33 mouse cellular contexts compared by ENCODE assay signal in the genomic region with DNA sequence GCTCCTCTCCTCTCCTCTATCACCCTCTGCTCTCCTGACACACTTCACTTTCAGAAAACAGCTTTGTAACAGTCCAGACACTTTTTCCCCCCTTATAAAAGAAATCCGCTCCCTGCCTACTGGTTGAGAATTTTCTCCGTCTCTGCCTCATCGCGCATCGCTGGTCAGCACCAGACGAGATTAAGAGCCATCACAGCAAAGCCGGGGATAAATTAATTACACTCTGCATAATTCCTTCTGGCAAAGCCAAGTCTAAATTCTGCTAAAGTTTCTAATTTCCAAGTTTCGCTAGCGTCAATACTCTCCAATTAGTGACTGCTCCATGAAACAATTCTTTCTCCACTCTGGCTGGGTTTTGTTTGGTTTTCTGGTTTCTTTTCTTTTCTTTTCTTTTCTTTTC. TPM values are rescaled to one million over a fixed set of nuclear protein-coding genes. Genes with fewer than 3 reads are reported as not detected.
DNase-seq lines count a peak whose midpoint lies in the region; ATAC-seq and TF ChIP-seq lines count a peak whose summit lies in the region.
"Had no signal": no experiment of that assay in that cellular context is flagged by ENCODE, and none has a peak within 500 bp of the region (broad histone marks: within the 10 kb centered on the region; RNA-seq: fewer than 3 reads in every experiment).

No protein-coding gene starts in this region.

- peak overlapping the region; percentile 47 for H3K27ac ChIP-seq in forebrain, embryonic 12.5 days
- H3K27ac ChIP-seq in forebrain, postnatal 0 days (ENCODE audit: low read depth, low read length), result no peak overlapping the region
- H3K27ac ChIP-seq in midbrain, embryonic 11.5 days (ENCODE audit: low read depth, low read length), result no peak overlapping the region
- H3K27ac ChIP-seq in midbrain, embryonic 14.5 days (replicated peaks; ENCODE audit: low read depth, low read length), result no peak overlapping the region
- peak overlapping the region; percentile 37 for H3K27ac ChIP-seq in forebrain, embryonic 13.5 days
- no peak overlapping the region for H3K27ac ChIP-seq in intestine, embryonic 15.5 days
- H3K27ac ChIP-seq: heart, adult 2 months; heart, embryonic 10.5 days; heart, embryonic 13.5 days; hindbrain, embryonic 14.5 days; hindbrain, postnatal 0 days had no signal

- ATAC-seq in forebrain, embryonic 12.5 days (ENCODE audit: low FRiP score), result no peak
- no peak for ATAC-seq in forebrain, postnatal 0 days
- no peak for ATAC-seq in midbrain, embryonic 11.5 days (ENCODE audit: low FRiP score)
- ATAC-seq in midbrain, embryonic 14.5 days (ENCODE audit: low FRiP score, low TSS enrichment), result no peak
- no peak for ATAC-seq in forebrain, embryonic 13.5 days
- no peak for ATAC-seq in intestine, embryonic 15.5 days
- ATAC-seq: CD4-positive, CD25-positive, alpha-beta regulatory T cell, adult 4 months; hindbrain, postnatal 0 days; inflammation-experienced regulatory T-cells, adult 6 months; intestine, postnatal 0 days had no signal

- H3K4me2 ChIP-seq in forebrain, embryonic 12.5 days, result peak overlapping the region; percentile 24
- H3K4me2 ChIP-seq in forebrain, postnatal 0 days (ENCODE audit: low read depth), result no peak overlapping the region
- H3K4me2 ChIP-seq in midbrain, embryonic 11.5 days, result 0 out of 2 replicates have a peak overlapping the region, but pooled peaks have one; percentile 10
- H3K4me2 ChIP-seq in midbrain, embryonic 14.5 days (ENCODE audit: low read length), result no peak overlapping the region
- H3K4me2 ChIP-seq in forebrain, embryonic 13.5 days, result peak overlapping the region; percentile 37
- H3K4me2 ChIP-seq in intestine, embryonic 15.5 days (replicated peaks), result no peak overlapping the region
- H3K4me2 ChIP-seq: heart, embryonic 13.5 days; hindbrain, embryonic 14.5 days had no signal

- peaks cover 32% of the 10 kb centered on the region; the same call in 1 of the 2 replicates for H3K4me1 ChIP-seq in forebrain, embryonic 12.5 days
- no peaks in the 10 kb centered on the region for H3K4me1 ChIP-seq in forebrain, postnatal 0 days (ENCODE audit: insufficient read depth)
- H3K4me1 ChIP-seq in midbrain, embryonic 11.5 days (ENCODE audit: control insufficient read depth, insufficient read depth, low read length), result peaks cover 15% of the 10 kb centered on the region
- H3K4me1 ChIP-seq in midbrain, embryonic 14.5 days (ENCODE audit: control insufficient read depth, insufficient read depth, low read length), result 0 out of 2 replicates have a peak, but pooled peaks cover 3% of the 10 kb centered on the region
- peaks cover 26% of the 10 kb centered on the region for H3K4me1 ChIP-seq in forebrain, embryonic 13.5 days
- H3K4me1 ChIP-seq in intestine, embryonic 15.5 days (replicated peaks), result no peaks in the 10 kb centered on the region
- H3K4me1 ChIP-seq: heart, embryonic 13.5 days had no signal

- H3K4me3 ChIP-seq in forebrain, embryonic 12.5 days (replicated peaks), result no peak overlapping the region
- H3K4me3 ChIP-seq in forebrain, postnatal 0 days (ENCODE audit: low read depth, low read length), result no peak overlapping the region
- no peak overlapping the region for H3K4me3 ChIP-seq in midbrain, embryonic 11.5 days (ENCODE audit: low read depth, low read length)
- no peak overlapping the region for H3K4me3 ChIP-seq in midbrain, embryonic 14.5 days (replicated peaks; ENCODE audit: low read depth, low read length)
- no peak overlapping the region for H3K4me3 ChIP-seq in forebrain, embryonic 13.5 days
- H3K4me3 ChIP-seq in intestine, embryonic 15.5 days (replicated peaks), result no peak overlapping the region
- H3K4me3 ChIP-seq: heart, adult 2 months; heart, embryonic 10.5 days; heart, embryonic 13.5 days had no signal

- DNase-seq in forebrain, postnatal 0 days, result no peak
- DNase-seq in midbrain, embryonic 11.5 days (ENCODE audit: low spot score, missing footprints), result peak; percentile 87
- no peak for DNase-seq in midbrain, embryonic 14.5 days
- peak; percentile 30 for DNase-seq in retina, embryonic 14.5 days (ENCODE audit: low spot score)
- DNase-seq in heart, postnatal 4 days, result no peak
- DNase-seq: adrenal gland, adult 2 months; adrenal gland, postnatal 14 days; cerebellum, adult 11-12 months; cerebellum, adult 8-10 months; cerebellum, postnatal 10 days; gastrocnemius, postnatal 10 days; gastrocnemius, postnatal 36 days; heart, adult 2 months; heart, postnatal 14 days had no signal

- WGBS in forebrain, embryonic 12.5 days, result 7% methylated on average over 9 of the region's 9 CpGs
- WGBS in forebrain, postnatal 0 days, result 7% methylated on average over 9 of the region's 9 CpGs
- 18% methylated on average over 9 of the region's 9 CpGs for WGBS in midbrain, embryonic 11.5 days
- WGBS in midbrain, embryonic 14.5 days, result 8% methylated on average over 9 of the region's 9 CpGs
- 4% methylated on average over 9 of the region's 9 CpGs for WGBS in forebrain, embryonic 13.5 days
- 58% methylated on average over 9 of the region's 9 CpGs for WGBS in intestine, embryonic 15.5 days

- peaks cover 9% of the 10 kb centered on the region; the same call in 1 of the 2 replicates for H3K9me3 ChIP-seq in forebrain, embryonic 12.5 days
- no peaks in the 10 kb centered on the region for H3K9me3 ChIP-seq in forebrain, postnatal 0 days (ENCODE audit: low read length)
- no peaks in the 10 kb centered on the region; the same call in 1 of the 2 replicates for H3K9me3 ChIP-seq in midbrain, embryonic 11.5 days (ENCODE audit: control insufficient read depth, low read length)
- peaks cover 6% of the 10 kb centered on the region for H3K9me3 ChIP-seq in midbrain, embryonic 14.5 days (ENCODE audit: control insufficient read depth, low read length)
- H3K9me3 ChIP-seq in forebrain, embryonic 13.5 days (replicated peaks), result peaks cover 7% of the 10 kb centered on the region; the same call in 1 of the 2 replicates
- no peaks in the 10 kb centered on the region; the same call in 1 of the 2 replicates for H3K9me3 ChIP-seq in intestine, embryonic 15.5 days
- H3K9me3 ChIP-seq: heart, embryonic 10.5 days had no signal

- no peaks in the 10 kb centered on the region for H3K36me3 ChIP-seq in forebrain, embryonic 12.5 days (replicated peaks)
- no peaks in the 10 kb centered on the region for H3K36me3 ChIP-seq in forebrain, postnatal 0 days (ENCODE audit: insufficient read depth)
- no peaks in the 10 kb centered on the region for H3K36me3 ChIP-seq in midbrain, embryonic 11.5 days (ENCODE audit: control insufficient read depth, insufficient read depth, low read length)
- H3K36me3 ChIP-seq in midbrain, embryonic 14.5 days (ENCODE audit: control insufficient read depth, insufficient read depth, low read length), result no peaks in the 10 kb centered on the region
- H3K36me3 ChIP-seq in forebrain, embryonic 13.5 days (ENCODE audit: poor library complexity, severe bottlenecking), result no peaks in the 10 kb centered on the region
- H3K36me3 ChIP-seq in intestine, embryonic 15.5 days, result no peaks in the 10 kb centered on the region
- H3K36me3 ChIP-seq: heart, embryonic 10.5 days; heart, embryonic 13.5 days had no signal

- H3K27me3 ChIP-seq in forebrain, embryonic 12.5 days, result peaks cover 7% of the 10 kb centered on the region; the same call in 1 of the 2 replicates
- no peaks in the 10 kb centered on the region for H3K27me3 ChIP-seq in forebrain, postnatal 0 days (ENCODE audit: insufficient read depth, low read length)
- H3K27me3 ChIP-seq in midbrain, embryonic 11.5 days (ENCODE audit: control insufficient read depth, insufficient read depth, low read length), result no peaks in the 10 kb centered on the region; the same call in 1 of the 2 replicates
- no peaks in the 10 kb centered on the region for H3K27me3 ChIP-seq in midbrain, embryonic 14.5 days (ENCODE audit: control insufficient read depth, insufficient read depth, low read length)
- no peaks in the 10 kb centered on the region for H3K27me3 ChIP-seq in forebrain, embryonic 13.5 days
- 0 out of 2 replicates have a peak, but pooled peaks cover 2% of the 10 kb centered on the region for H3K27me3 ChIP-seq in intestine, embryonic 15.5 days (replicated peaks)

- no peak for TF ChIP-seq CTCF in forebrain, postnatal 0 days (IDR thresholded peaks at IDR 0.05; ENCODE audit: low read depth)

- H3K9ac ChIP-seq in forebrain, embryonic 12.5 days, result no peak overlapping the region
- H3K9ac ChIP-seq in forebrain, postnatal 0 days, result no peak overlapping the region
- 0 out of 2 replicates have a peak overlapping the region, but pooled peaks have one; percentile 18 for H3K9ac ChIP-seq in midbrain, embryonic 11.5 days (ENCODE audit: low read length)
- no peak overlapping the region for H3K9ac ChIP-seq in midbrain, embryonic 14.5 days (replicated peaks; ENCODE audit: low read length)
- no peak overlapping the region for H3K9ac ChIP-seq in forebrain, embryonic 13.5 days
- no peak overlapping the region for H3K9ac ChIP-seq in intestine, embryonic 15.5 days
- H3K9ac ChIP-seq: heart, embryonic 13.5 days; hindbrain, embryonic 14.5 days had no signal

RNA-seq across cellular contexts. Expression of gene Spaca7, which starts 51.2 kb away (rescaled TPM):
- not detected in 2 replicates for polyA plus RNA-seq in forebrain, embryonic 12.5 days (2016; fragmentation: Nextera tagmentation; extraction: Ambion mirVana)
- not detected in 2 replicates for total RNA-seq in forebrain, postnatal 0 days (2014; rRNA removed)
- not detected in 2 replicates for polyA plus RNA-seq in forebrain, postnatal 0 days (2015; fragmentation: Nextera tagmentation; extraction: Ambion mirVana)
- not detected in 2 replicates for polyA plus RNA-seq in midbrain, embryonic 11.5 days (2014; fragmentation: Nextera tagmentation; extraction: Ambion mirVana)
- polyA plus RNA-seq in midbrain, embryonic 14.5 days (2014; fragmentation: Nextera tagmentation; extraction: Ambion mirVana), result not detected in 2 replicates
- not detected in 2 replicates for polyA plus RNA-seq in forebrain, embryonic 13.5 days (2015; fragmentation: Nextera tagmentation; extraction: Ambion mirVana)
- 0.33 TPM in 1 of 2 replicates, not detected in the other for polyA plus RNA-seq in intestine, embryonic 15.5 days (2015; fragmentation: Nextera tagmentation; extraction: Ambion mirVana)
- total RNA-seq in heart, postnatal 4 days (2021), result not detected
- total RNA-seq: adrenal gland, adult 2 months; adrenal gland, postnatal 14 days; adrenal gland, postnatal 4 days; gastrocnemius, adult 18-20 months; gastrocnemius, postnatal 10 days; gastrocnemius, postnatal 36 days; granulocyte monocyte progenitor cell, adult 5-6 weeks; heart, adult 2 months; heart, postnatal 14 days; hematopoietic stem cell, adult 5-6 weeks; hindbrain, postnatal 0 days; MEL had no signal
- polyA plus RNA-seq: adrenal gland, adult 2 months; C2C12; CD4-positive, CD25-positive, alpha-beta regulatory T cell, adult 4 months; embryonic facial prominence, embryonic 11.5 days; embryonic facial prominence, embryonic 14.5 days; heart, adult 2 months; heart, embryonic 10.5 days; heart, embryonic 13.5 days; heart, embryonic 16.5 days; hindbrain, embryonic 14.5 days; hindbrain, postnatal 0 days; inflammation-experienced regulatory T-cells, adult 6 months had no signal

Comparison
In these comparisons a context has a peak if more than half of its experiments do, and no peak if none do; other contexts are left out.
1. H3K27ac ChIP-seq: peak in forebrain, embryonic 12.5 days (single experiment) and forebrain, embryonic 13.5 days (single experiment); none in forebrain, postnatal 0 days (single experiment), midbrain, embryonic 11.5 days (single experiment), midbrain, embryonic 14.5 days (single experiment) and intestine, embryonic 15.5 days (single experiment).
2. H3K4me2 ChIP-seq: peak in forebrain, embryonic 12.5 days (single experiment), midbrain, embryonic 11.5 days (single experiment) and forebrain, embryonic 13.5 days (single experiment); none in forebrain, postnatal 0 days (single experiment), midbrain, embryonic 14.5 days (single experiment) and intestine, embryonic 15.5 days (single experiment).
3. DNase-seq: peak in midbrain, embryonic 11.5 days (single experiment) and retina, embryonic 14.5 days (single experiment); none in forebrain, postnatal 0 days (single experiment), midbrain, embryonic 14.5 days (single experiment) and heart, postnatal 4 days (single experiment).